Mouse (Mus musculus): Measurements from ENCODE around the gene Try10.
"Not testable (repeated sequence)": the region's sequence is repeated elsewhere in the genome, so short reads cannot be mapped to it uniquely, and the experiment has no call there.

DNA sequence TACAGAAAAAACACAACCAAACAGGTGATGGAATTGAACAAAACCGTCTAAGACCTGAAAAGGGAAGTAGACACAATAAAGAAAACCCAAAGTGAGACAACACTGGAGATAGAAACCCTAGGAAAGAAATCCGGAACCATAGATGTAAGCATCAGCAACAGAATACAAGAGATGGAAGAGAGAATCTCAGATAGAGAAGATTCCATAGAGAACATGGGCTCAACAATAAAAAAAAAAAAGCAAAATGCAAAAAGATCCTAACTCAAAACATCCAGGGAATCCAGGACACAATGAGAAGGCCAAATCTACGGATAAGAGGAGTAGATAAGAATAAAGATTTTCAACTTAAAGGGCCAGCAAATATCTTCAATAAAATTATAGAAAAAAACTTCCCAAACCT is 37.2 kb upstream of the Try10 start, which contains the start of gene Try5:
- not testable (repeated sequence) for TF ChIP-seq POLR2A (IDR thresholded peaks at IDR 0.05; ENCODE audit: borderline replicate concordance, extremely low read depth, insufficient read depth, insufficient read length, poor library complexity, severe bottlenecking); CTCF (IDR thresholded peaks at IDR 0.05; ENCODE audit: borderline replicate concordance, extremely low read depth, insufficient read depth, insufficient read length)

Measured in brain, embryonic 14.5 days (tissue).